Mouse (Mus musculus): ENCODE results near the gene Pcyt1a. TPM values are rescaled to one million over a fixed set of nuclear protein-coding genes. Genes with fewer than 3 reads are reported as not detected.

Gene Pcyt1a
- polyA plus RNA-seq, 1 experiment from 2014 or later: 50.9 TPM

Other genes starting within 250 kb of the Pcyt1a start
- 13.9 and 17.9 TPM in 2 replicates for gene Fbxo45, start 183.8 kb upstream of the Pcyt1a start, polyA plus RNA-seq (2014; fragmentation: Nextera tagmentation; extraction: Ambion mirVana)
- gene Wdr53, start 183.7 kb upstream of the Pcyt1a start, polyA plus RNA-seq (2014; fragmentation: Nextera tagmentation; extraction: Ambion mirVana): 12.8 and 17.6 TPM in 2 replicates
- gene Smco1, start 159.5 kb upstream of the Pcyt1a start, polyA plus RNA-seq (2014; fragmentation: Nextera tagmentation; extraction: Ambion mirVana): 0.15 TPM in 1 of 2 replicates, not detected in the other
- 21.5 and 23.2 TPM in 2 replicates for gene Rnf168, start 153.5 kb upstream of the Pcyt1a start, polyA plus RNA-seq (2014; fragmentation: Nextera tagmentation; extraction: Ambion mirVana)
- gene Ubxn7, start 98.7 kb upstream of the Pcyt1a start, polyA plus RNA-seq (2014; fragmentation: Nextera tagmentation; extraction: Ambion mirVana): 24.3 and 31.2 TPM in 2 replicates
- gene Tm4sf19, start 30.4 kb upstream of the Pcyt1a start, polyA plus RNA-seq (2014; fragmentation: Nextera tagmentation; extraction: Ambion mirVana): not detected in 2 replicates
- gene Tctex1d2, start 11.2 kb upstream of the Pcyt1a start, polyA plus RNA-seq (2014; fragmentation: Nextera tagmentation; extraction: Ambion mirVana): 35.1 and 41.2 TPM in 2 replicates
- gene Slc51a, start 57.0 kb downstream of the Pcyt1a start, polyA plus RNA-seq (2014; fragmentation: Nextera tagmentation; extraction: Ambion mirVana): 0.17 and 0.40 TPM in 2 replicates
- gene Zdhhc19, start 65.3 kb downstream of the Pcyt1a start, polyA plus RNA-seq (2014; fragmentation: Nextera tagmentation; extraction: Ambion mirVana): not detected in 2 replicates
- 43.6 and 72.1 TPM in 2 replicates for gene Tfrc, start 178.0 kb downstream of the Pcyt1a start, polyA plus RNA-seq (2014; fragmentation: Nextera tagmentation; extraction: Ambion mirVana)
- gene Tnk2, start 213.0 kb downstream of the Pcyt1a start, polyA plus RNA-seq (2014; fragmentation: Nextera tagmentation; extraction: Ambion mirVana): 18.7 and 23.9 TPM in 2 replicates

All from neural tube, embryonic 14.5 days (tissue).